ENCODE assay signal across 12 mouse cellular contexts in genomic region chr6:128755402-128755763, GRCm38 (mm10). TPM values are rescaled to one million over a fixed set of nuclear protein-coding genes. Genes with fewer than 3 reads are reported as not detected.
"Had no signal": no experiment of that assay in that cellular context is flagged by ENCODE, and none has a peak within 500 bp of the region (broad histone marks: within the 10 kb centered on the region; RNA-seq: fewer than 3 reads in every experiment).

No protein-coding gene starts in this region.

RNA-seq across cellular contexts. Expression of gene Klrb1, which starts 32.5 kb away (rescaled TPM):
- polyA plus RNA-seq: lung, embryonic 14.5 days; lung, embryonic 16.5 days; midbrain, embryonic 10.5 days; midbrain, embryonic 12.5 days; myocyte; neural tube, embryonic 11.5 days; stomach, embryonic 15.5 days; stomach, postnatal 0 days; thymus, adult 2 months; urinary bladder, adult 2 months had no signal

RNA-seq across cellular contexts. Expression of gene Klrb1c, which starts 33.6 kb away (rescaled TPM):
- polyA plus RNA-seq: midbrain, embryonic 10.5 days; midbrain, embryonic 12.5 days; midbrain, embryonic 14.5 days; midbrain, embryonic 16.5 days; myocyte; neural tube, embryonic 11.5 days had no signal
